ENCODE assay signal across 8 mouse cellular contexts in the genomic region with DNA sequence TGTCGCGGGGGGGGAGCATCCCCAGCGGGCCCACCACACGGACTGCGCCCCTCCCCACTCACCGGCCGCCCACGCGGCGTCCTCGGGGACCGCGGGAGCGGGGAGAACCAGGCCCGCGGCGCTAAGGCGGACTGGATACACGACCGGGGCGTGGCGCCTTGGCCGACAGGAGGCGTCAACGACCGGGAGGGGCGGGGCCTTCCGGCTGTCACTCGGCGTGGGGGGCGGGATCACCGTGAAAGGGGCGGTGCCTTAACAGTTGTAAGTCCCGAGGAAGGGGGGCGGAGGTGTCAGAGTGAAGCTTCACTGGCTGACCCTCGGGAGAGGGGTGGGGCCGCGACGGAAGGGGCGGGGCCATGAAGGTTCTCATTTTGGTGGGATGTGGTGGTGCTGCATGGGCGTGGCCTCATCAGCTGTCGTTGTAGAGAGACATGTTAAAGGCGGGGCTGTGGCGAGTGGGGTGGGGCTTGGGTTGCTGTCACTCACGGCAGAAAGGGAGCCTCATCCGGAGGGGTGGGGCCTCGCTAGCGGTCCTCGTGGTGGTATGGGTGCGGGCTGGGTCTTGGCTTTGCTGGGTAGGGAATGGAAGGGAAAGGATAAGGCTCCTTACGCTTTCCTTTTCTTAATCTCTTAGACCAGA. TPM values are rescaled to one million over a fixed set of nuclear protein-coding genes. Genes with fewer than 3 reads are reported as not detected.
DNase-seq lines count a peak whose midpoint lies in the region; ATAC-seq lines count a peak whose summit lies in the region.

TSS of gene Ano10 (minus strand) at position 182 of the 640 bp plus-strand sequence.

- H3K27me3 ChIP-seq in heart, embryonic 14.5 days (ENCODE audit: control insufficient read depth, insufficient read depth, low read length) = no peaks in the 10 kb centered on the region
- H3K27me3 ChIP-seq in liver, embryonic 13.5 days = peaks cover 18% of the 10 kb centered on the region
- no peaks in the 10 kb centered on the region for H3K27me3 ChIP-seq in stomach, embryonic 16.5 days (ENCODE audit: control insufficient read depth, insufficient read depth, low read length)

- H3K4me1 ChIP-seq in heart, embryonic 14.5 days (ENCODE audit: control insufficient read depth in 2 of 2, insufficient read depth in 2 of 2, low read length in 2 of 2) = peaks cover 6 to 9% of the 10 kb centered on the region in 2 experiments
- H3K4me1 ChIP-seq in liver, embryonic 13.5 days (replicated peaks) = peaks cover 28% of the 10 kb centered on the region
- peaks cover 11% of the 10 kb centered on the region for H3K4me1 ChIP-seq in stomach, embryonic 16.5 days (ENCODE audit: control insufficient read depth, insufficient read depth, low read length)

- peak within 1 kb of the TSS; percentile 81 to 99 for H3K4me3 ChIP-seq in heart, embryonic 14.5 days (ENCODE audit: control insufficient read depth in 1 of 2, insufficient read depth in 1 of 2, low read depth in 1 of 2, low read length in 2 of 2)
- H3K4me3 ChIP-seq in liver, embryonic 13.5 days (replicated peaks) = peak within 1 kb of the TSS; percentile 67
- peak within 1 kb of the TSS; percentile 91 for H3K4me3 ChIP-seq in stomach, embryonic 16.5 days (replicated peaks; ENCODE audit: low read length)

- no peaks in the 10 kb centered on the region for H3K36me3 ChIP-seq in heart, embryonic 14.5 days (ENCODE audit: control insufficient read depth, insufficient read depth, low read length)
- H3K36me3 ChIP-seq in liver, embryonic 13.5 days = no peaks in the 10 kb centered on the region
- no peaks in the 10 kb centered on the region for H3K36me3 ChIP-seq in stomach, embryonic 16.5 days (ENCODE audit: control insufficient read depth, insufficient read depth, low read length)

- peak; percentile 93 for ATAC-seq in CD4-positive, CD25-positive, alpha-beta regulatory T cell, adult 4 months
- peak; percentile 98 for ATAC-seq in heart, embryonic 14.5 days (ENCODE audit: insufficient number of reproducible peaks, insufficient read depth, low FRiP score, low read depth)
- peak; percentile 93 for ATAC-seq in liver, embryonic 13.5 days (ENCODE audit: low read depth)
- peak; percentile 96 for ATAC-seq in stomach, embryonic 16.5 days (ENCODE audit: insufficient read depth, low FRiP score)

- H3K27ac ChIP-seq in heart, embryonic 14.5 days (replicated peaks in 1 of 2; ENCODE audit: control insufficient read depth in 1 of 2, insufficient read depth in 1 of 2, low read depth in 2 of 2, low read length in 2 of 2) = peak within 1 kb of the TSS; percentile 75 to 78
- peak within 1 kb of the TSS; percentile 66 for H3K27ac ChIP-seq in liver, embryonic 13.5 days
- H3K27ac ChIP-seq in stomach, embryonic 16.5 days (ENCODE audit: low read length) = peak within 1 kb of the TSS; percentile 76

- peak within 1 kb of the TSS; percentile 83 for H3K4me2 ChIP-seq in heart, embryonic 14.5 days (ENCODE audit: low read length)
- H3K4me2 ChIP-seq in liver, embryonic 13.5 days = peak within 1 kb of the TSS; percentile 80
- peak within 1 kb of the TSS; percentile 61 for H3K4me2 ChIP-seq in stomach, embryonic 16.5 days (ENCODE audit: low read depth, low read length)

- WGBS in heart, embryonic 14.5 days = under 1% methylated on average over 47 of the region's 51 CpGs
- WGBS in liver, embryonic 13.5 days (ENCODE audit: insufficient replicate concordance) = under 1% methylated on average over 49 of the region's 51 CpGs
- under 1% methylated on average over 51 of the region's 51 CpGs for WGBS in stomach, embryonic 16.5 days

- peak within 1 kb of the TSS; percentile 88 for H3K9ac ChIP-seq in heart, embryonic 14.5 days (ENCODE audit: low read length)
- peak within 1 kb of the TSS; percentile 68 for H3K9ac ChIP-seq in liver, embryonic 13.5 days
- peak within 1 kb of the TSS; percentile 96 for H3K9ac ChIP-seq in stomach, embryonic 16.5 days (ENCODE audit: low read length)

- H3K9me3 ChIP-seq in heart, embryonic 14.5 days (ENCODE audit: control insufficient read depth, low read length) = no peaks in the 10 kb centered on the region
- H3K9me3 ChIP-seq in liver, embryonic 13.5 days (replicated peaks) = no peaks in the 10 kb centered on the region
- no peaks in the 10 kb centered on the region for H3K9me3 ChIP-seq in stomach, embryonic 16.5 days (replicated peaks; ENCODE audit: control insufficient read depth, low read length)

- peak; percentile 57 for DNase-seq in c-Kit-negative CD71-positive TER-119-positive erythroid progenitor cells, embryonic 14.5 days (ENCODE audit: low read depth, low spot score)
- DNase-seq in fibroblast of lung, adult 2 months (ENCODE audit: low read depth) = peak; percentile 94
- peak; percentile 99 for DNase-seq in kidney, postnatal 14 days
- DNase-seq in liver, embryonic 13.5 days = peak; percentile 97
- DNase-seq in neural tube, embryonic 10.5 days (ENCODE audit: extremely low spot score, low spot score) = peak; percentile 99

RNA-seq across cellular contexts. Expression of gene Ano10, which starts in this region (rescaled TPM):
- 10 to 100 TPM; 18.2 to 22.9 TPM for polyA plus RNA-seq in CD4-positive, CD25-positive, alpha-beta regulatory T cell, adult 4 months (2017; shearing (Covaris generic))
- 37.3 and 37.6 TPM in 2 replicates for polyA plus RNA-seq in heart, embryonic 14.5 days (2014; fragmentation: Nextera tagmentation; extraction: Ambion mirVana)
- 10.8 and 10.9 TPM in 2 replicates for polyA plus RNA-seq in liver, embryonic 13.5 days (2015; fragmentation: Nextera tagmentation; extraction: Ambion mirVana)
- 38.6 and 45.0 TPM in 2 replicates for polyA plus RNA-seq in stomach, embryonic 16.5 days (2015; fragmentation: Nextera tagmentation; extraction: Ambion mirVana)

Comparison
In these comparisons a context has a peak if more than half of its experiments do, and no peak if none do; other contexts are left out.
1. Peak in every context shown above with its lines: DNase-seq, ATAC-seq, H3K4me3 ChIP-seq and H3K27ac ChIP-seq.